Mouse (Mus musculus) midbrain, embryonic 16.5 days (tissue): ENCODE measurements around the gene Syde1. TPM values are rescaled to one million over a fixed set of nuclear protein-coding genes. Genes with fewer than 3 reads are reported as not detected.

Experiments used
- ATAC-seq: fragments of 200-750 bp; cut with Nextera tagmentation; 2 replicates; pipeline ENCODE4 v1.8.0; 2017; ENCODE audit warnings: moderate TSS enrichment
- H3K27ac ChIP-seq: fragments of 300-500 bp; sonication (generic); 2 replicates; pipeline ENCODE4 v1.5.1; 2014; ENCODE audit warnings: mild to moderate bottlenecking, low read length, mixed read lengths
- H3K27me3 ChIP-seq: fragments of 300-500 bp; sonication (generic); 2 replicates; pipeline ENCODE4 v1.6.1; 2014; ENCODE audit warnings: low read depth, low read length, mixed read lengths; ENCODE audit not compliant: control insufficient read depth, insufficient read depth
- H3K36me3 ChIP-seq: fragments of 300-500 bp; sonication (generic); 2 replicates; pipeline ENCODE4 v1.6.1; 2014; ENCODE audit warnings: mild to moderate bottlenecking, low read length, moderate library complexity, mixed read lengths; ENCODE audit not compliant: control insufficient read depth, insufficient read depth
- H3K4me1 ChIP-seq: fragments of 300-500 bp; sonication (generic); 2 replicates; pipeline ENCODE4 v1.6.1; 2014; ENCODE audit warnings: mild to moderate bottlenecking, low read length, mixed read lengths; ENCODE audit not compliant: control insufficient read depth, insufficient read depth
- H3K4me2 ChIP-seq: fragments of 300-500 bp; sonication (generic); 2 replicates; pipeline ENCODE4 v1.6.1; 2014; ENCODE audit warnings: mild to moderate bottlenecking, low read length, mixed read lengths
- H3K4me3 ChIP-seq: fragments of 300-500 bp; sonication (generic); 2 replicates; pipeline ENCODE4 v1.5.1; 2014; ENCODE audit warnings: low read depth, mild to moderate bottlenecking, low read length, moderate library complexity, mixed read lengths
- H3K9ac ChIP-seq: fragments of 300-500 bp; sonication (generic); 2 replicates; pipeline ENCODE4 v1.6.1; 2014; ENCODE audit warnings: low read depth, low read length, mixed read lengths
- H3K9me3 ChIP-seq: fragments of 300-500 bp; sonication (generic); replicated peaks from 2 replicates; pipeline ENCODE4 v1.6.1; 2014; ENCODE audit warnings: mild to moderate bottlenecking, low read length, mixed read lengths; ENCODE audit not compliant: control insufficient read depth, poor library complexity, severe bottlenecking
- WGBS: fragments of 180-500 bp; shearing (Covaris S2); extraction: QIAGEN DNeasy Blood & Tissue Kit; methylation state at CpG from one replicate; pipeline ENCODE4 v1.1.7; 2014; 5-methylcytosine and 5-hydroxymethylcytosine counted together
- polyA plus RNA-seq: library from polyadenylated mRNA; unstranded; fragments of >200 nt; fragmentation: Nextera tagmentation; extraction: Ambion mirVana; gene quantifications from 2 replicates; pipeline ENCODE4 v1.2.1, GENCODE M21; 2015

The Syde1 gene
- polyA plus RNA-seq, 1 experiment from 2014 or later: 3.0 TPM

DNA sequence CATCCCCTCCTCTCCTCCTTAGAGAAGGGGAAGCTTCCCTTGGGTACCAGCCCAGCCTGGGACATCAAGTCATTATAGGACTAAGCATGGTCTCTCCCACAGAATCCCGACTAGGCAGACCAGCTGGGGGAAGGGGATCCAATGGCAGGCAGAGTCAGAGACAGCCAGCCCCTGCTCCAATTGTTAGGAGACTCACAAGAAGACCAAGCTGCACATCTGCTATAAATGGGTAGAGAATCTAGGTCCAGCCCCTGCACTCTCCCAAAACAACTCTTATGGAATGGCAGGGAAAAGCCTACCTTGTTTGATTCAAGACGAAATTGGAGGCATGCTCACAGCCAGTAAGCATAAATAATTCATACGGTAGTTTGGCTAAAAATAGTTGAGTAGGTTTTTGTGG lies 18.5 kb downstream of the Syde1 start:
- Histone ChIP-seq H3K4me1 (peaks cover 8% of the 10 kb centered on the region), H3K9me3 (no peaks in the 10 kb centered on the region), H3K4me3 (no peak overlapping the region), H3K4me2 (no peak overlapping the region), H3K9ac (no peak overlapping the region), H3K27ac (no peak overlapping the region), H3K36me3 (no peaks in the 10 kb centered on the region), H3K27me3 (no peaks in the 10 kb centered on the region)
- ATAC-seq: no peak
- WGBS: 81% methylated on average over 3 of the region's 3 CpGs

DNA sequence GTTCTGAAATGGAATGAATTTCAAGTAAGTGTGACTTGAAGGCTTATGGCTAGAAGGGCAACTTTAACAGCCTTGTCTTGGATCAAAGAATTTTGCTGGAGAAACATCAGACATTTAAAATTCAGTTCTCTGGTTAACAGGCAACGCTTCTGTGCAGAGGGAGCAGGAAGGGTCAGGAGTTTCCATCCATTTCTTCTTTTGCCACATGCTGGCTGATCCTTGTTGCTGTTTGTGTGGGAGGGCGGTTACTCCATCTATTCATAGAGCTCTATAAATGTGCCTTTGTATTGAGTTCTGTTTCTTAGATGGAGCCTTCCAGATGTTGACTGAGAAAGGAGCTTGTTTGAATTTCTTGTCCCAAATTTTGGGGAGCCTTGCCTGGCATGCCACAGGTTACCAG lies 20.9 kb downstream of the Syde1 start:
- Histone ChIP-seq H3K27me3 (no peaks in the 10 kb centered on the region), H3K9me3 (no peaks in the 10 kb centered on the region), H3K27ac (no peak overlapping the region), H3K36me3 (no peaks in the 10 kb centered on the region), H3K4me2 (no peak overlapping the region), H3K4me1 (peaks cover 8% of the 10 kb centered on the region), H3K4me3 (no peak overlapping the region), H3K9ac (no peak overlapping the region)
- 68% methylated on average over 2 of the region's 2 CpGs for WGBS
- no peak for ATAC-seq

DNA sequence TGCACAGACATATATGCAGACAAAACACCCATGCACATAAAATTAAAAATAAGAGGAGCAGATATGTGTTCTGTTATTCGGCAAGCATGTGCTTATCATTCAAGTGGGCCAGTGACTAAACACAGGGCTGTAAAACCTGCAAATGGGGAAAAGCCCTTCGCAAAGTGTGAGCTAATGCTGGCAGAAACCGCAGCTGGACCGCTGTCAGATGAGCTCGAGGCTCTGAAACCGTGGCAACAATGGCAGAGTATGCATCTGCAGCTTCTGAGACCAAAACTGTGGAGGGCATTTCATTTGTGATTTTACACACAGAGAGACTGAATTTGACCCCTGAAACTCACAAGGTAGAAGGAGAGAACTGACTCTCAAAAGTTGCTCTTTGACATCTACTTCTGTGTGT lies 21.3 kb downstream of the Syde1 start:
- no peak overlapping the region for H3K4me2 ChIP-seq
- no peak overlapping the region for H3K9ac ChIP-seq
- no peak overlapping the region for H3K27ac ChIP-seq
- no peak overlapping the region for H3K4me3 ChIP-seq
- no peaks in the 10 kb centered on the region for H3K9me3 ChIP-seq
- peaks cover 4% of the 10 kb centered on the region for H3K4me1 ChIP-seq
- ATAC-seq: no peak
- WGBS: 75% methylated on average over 6 of the region's 6 CpGs
- no peaks in the 10 kb centered on the region for H3K27me3 ChIP-seq
- H3K36me3 ChIP-seq: no peaks in the 10 kb centered on the region

DNA sequence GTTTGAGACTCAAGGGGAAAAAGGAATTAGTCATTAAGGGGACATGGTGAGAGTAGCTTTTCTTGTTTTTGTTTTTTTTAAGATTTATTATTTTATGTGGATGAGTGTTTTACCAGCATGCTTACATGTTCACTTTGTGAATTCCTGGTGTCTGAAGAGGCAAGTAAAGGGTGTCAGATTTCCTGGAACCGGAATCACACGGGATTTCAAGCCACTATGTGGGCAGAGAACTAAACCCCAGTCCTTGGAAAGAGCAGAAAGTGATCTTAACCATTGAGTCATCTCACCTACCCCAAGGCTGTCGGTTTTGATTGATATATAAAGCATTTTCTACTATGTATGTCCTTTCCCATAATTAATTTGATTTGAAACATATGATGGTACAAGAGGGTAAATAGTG lies 22.1 kb downstream of the Syde1 start:
- Histone ChIP-seq H3K4me2 (no peak overlapping the region), H3K36me3 (no peaks in the 10 kb centered on the region), H3K4me3 (no peak overlapping the region), H3K27ac (no peak overlapping the region), H3K9me3 (no peaks in the 10 kb centered on the region), H3K9ac (no peak overlapping the region), H3K27me3 (no peaks in the 10 kb centered on the region), H3K4me1 (no peaks in the 10 kb centered on the region)
- WGBS: 63% methylated on average over 3 of the region's 3 CpGs
- ATAC-seq: no peak

DNA sequence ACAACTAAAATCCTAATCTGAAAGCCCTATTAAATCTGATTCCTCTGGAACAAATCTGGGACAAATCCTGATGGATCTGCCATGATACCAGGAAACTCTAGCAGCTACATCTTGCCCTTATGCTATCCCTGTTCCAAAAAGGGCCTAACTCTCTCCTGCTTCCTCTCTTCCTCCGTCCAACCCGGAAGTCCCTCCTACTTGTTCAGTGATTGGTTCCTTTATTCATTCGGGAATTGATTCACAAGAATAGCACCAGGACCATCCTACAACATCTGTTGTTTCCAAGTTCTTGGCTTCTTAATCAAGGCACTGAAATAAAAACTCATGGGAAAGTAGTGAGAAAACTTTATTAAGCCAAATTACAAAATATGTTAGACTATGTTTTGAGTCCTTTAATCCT lies 22.6 kb downstream of the Syde1 start:
- no peak overlapping the region for H3K9ac ChIP-seq
- H3K36me3 ChIP-seq: no peaks in the 10 kb centered on the region
- no peaks in the 10 kb centered on the region for H3K4me1 ChIP-seq
- no peak overlapping the region for H3K4me3 ChIP-seq
- no peak overlapping the region for H3K27ac ChIP-seq
- WGBS: 78% methylated on average over 3 of the region's 3 CpGs
- no peak for ATAC-seq
- H3K4me2 ChIP-seq: no peak overlapping the region
- H3K9me3 ChIP-seq: no peaks in the 10 kb centered on the region
- no peaks in the 10 kb centered on the region for H3K27me3 ChIP-seq

DNA sequence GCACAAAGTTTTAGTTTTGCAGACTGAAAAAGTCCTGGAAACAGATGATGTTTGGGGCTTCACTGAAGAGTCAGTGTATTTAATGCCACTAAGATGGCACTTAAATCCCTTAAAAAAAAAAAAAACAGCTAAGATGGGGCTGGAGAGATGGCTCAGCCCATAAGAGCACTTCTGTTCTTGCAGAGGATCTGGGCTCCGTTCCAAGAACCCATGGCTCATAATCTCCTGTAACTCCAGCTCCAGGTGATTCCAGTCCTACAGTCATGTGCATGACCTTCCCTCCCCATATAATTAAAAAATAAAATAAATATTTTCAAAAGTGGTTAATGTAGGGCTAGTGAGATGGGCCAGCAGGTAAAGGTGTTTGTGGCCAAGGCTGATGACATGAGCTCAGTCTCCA lies 26.7 kb downstream of the Syde1 start:
- no peak overlapping the region for H3K4me3 ChIP-seq
- H3K9ac ChIP-seq: no peak overlapping the region
- H3K27me3 ChIP-seq: no peaks in the 10 kb centered on the region
- no peak overlapping the region for H3K4me2 ChIP-seq
- no peaks in the 10 kb centered on the region for H3K4me1 ChIP-seq
- H3K36me3 ChIP-seq: no peaks in the 10 kb centered on the region
- no peaks in the 10 kb centered on the region for H3K9me3 ChIP-seq
- 83% methylated on average over 1 of the region's 1 CpGs for WGBS
- ATAC-seq: no peak
- no peak overlapping the region for H3K27ac ChIP-seq

GRCm38 (mm10) chr10:78540943-78541342 lies 50.8 kb downstream of the Syde1 start:
- Histone ChIP-seq H3K27ac (no peak overlapping the region), H3K4me1 (no peaks in the 10 kb centered on the region), H3K4me3 (no peak overlapping the region), H3K9me3 (no peaks in the 10 kb centered on the region), H3K36me3 (no peaks in the 10 kb centered on the region), H3K4me2 (no peak overlapping the region), H3K9ac (no peak overlapping the region), H3K27me3 (no peaks in the 10 kb centered on the region)
- WGBS: 71% methylated on average over 2 of the region's 2 CpGs
- no peak for ATAC-seq

Other genes with a start within 250 kb of the Syde1 start
- 61.4 and 66.3 TPM in 2 replicates for gene Agpat3, start 239.5 kb downstream of the Syde1 start, polyA plus RNA-seq
- 406 and 431 TPM in 2 replicates for gene Rrp1, start 178.9 kb downstream of the Syde1 start, polyA plus RNA-seq
- gene Cstb, start 166.3 kb downstream of the Syde1 start, polyA plus RNA-seq: 90.7 and 94.6 TPM in 2 replicates
- 47.4 and 58.8 TPM in 2 replicates for gene Pdxk, start 127.0 kb downstream of the Syde1 start, polyA plus RNA-seq
- gene Olfr1358, start 74.5 kb downstream of the Syde1 start, polyA plus RNA-seq: not detected in 2 replicates
- 66.1 and 81.4 TPM in 2 replicates for gene Ilvbl, start 17.6 kb downstream of the Syde1 start, polyA plus RNA-seq
- not detected in 2 replicates for gene Olfr1357, start 26.1 kb upstream of the Syde1 start, polyA plus RNA-seq
- gene Casp14, start 126.3 kb upstream of the Syde1 start, polyA plus RNA-seq: not detected in 2 replicates
- gene Ccdc105, start 161.1 kb upstream of the Syde1 start, polyA plus RNA-seq: 0.32 and 0.65 TPM in 2 replicates
- gene Slc1a6, start 188.5 kb upstream of the Syde1 start, polyA plus RNA-seq: 16.8 and 23.9 TPM in 2 replicates